Mouse (Mus musculus) left cerebral cortex, postnatal 36 days (tissue): Measurements from ENCODE around the gene Gm13889. TPM values are rescaled to one million over a fixed set of nuclear protein-coding genes. Genes with fewer than 3 reads are reported as not detected.

ENCODE experiments used
- DNase-seq, 2 experiments: peaks; one replicate each; pipeline ENCODE4 v3.0.0; 2021 to 2022; ENCODE audit warnings: low spot score in 2 of 2, mixed read lengths in 1 of 2
- intact Hi-C: fragments of 180-260 bp; cut with DNase I; formaldehyde crosslinking; loops from one replicate; pipeline ENCODE4 v1.15.1; 2025
- total RNA-seq, 2 experiments: library from RNA; stranded (reverse); gene quantifications; 2 replicates each; pipeline ENCODE4 v1.2.3; 2021

Gene Gm13889
- total RNA-seq, result 10 to 100 TPM; 45.1 to 54.3 TPM

DNA sequence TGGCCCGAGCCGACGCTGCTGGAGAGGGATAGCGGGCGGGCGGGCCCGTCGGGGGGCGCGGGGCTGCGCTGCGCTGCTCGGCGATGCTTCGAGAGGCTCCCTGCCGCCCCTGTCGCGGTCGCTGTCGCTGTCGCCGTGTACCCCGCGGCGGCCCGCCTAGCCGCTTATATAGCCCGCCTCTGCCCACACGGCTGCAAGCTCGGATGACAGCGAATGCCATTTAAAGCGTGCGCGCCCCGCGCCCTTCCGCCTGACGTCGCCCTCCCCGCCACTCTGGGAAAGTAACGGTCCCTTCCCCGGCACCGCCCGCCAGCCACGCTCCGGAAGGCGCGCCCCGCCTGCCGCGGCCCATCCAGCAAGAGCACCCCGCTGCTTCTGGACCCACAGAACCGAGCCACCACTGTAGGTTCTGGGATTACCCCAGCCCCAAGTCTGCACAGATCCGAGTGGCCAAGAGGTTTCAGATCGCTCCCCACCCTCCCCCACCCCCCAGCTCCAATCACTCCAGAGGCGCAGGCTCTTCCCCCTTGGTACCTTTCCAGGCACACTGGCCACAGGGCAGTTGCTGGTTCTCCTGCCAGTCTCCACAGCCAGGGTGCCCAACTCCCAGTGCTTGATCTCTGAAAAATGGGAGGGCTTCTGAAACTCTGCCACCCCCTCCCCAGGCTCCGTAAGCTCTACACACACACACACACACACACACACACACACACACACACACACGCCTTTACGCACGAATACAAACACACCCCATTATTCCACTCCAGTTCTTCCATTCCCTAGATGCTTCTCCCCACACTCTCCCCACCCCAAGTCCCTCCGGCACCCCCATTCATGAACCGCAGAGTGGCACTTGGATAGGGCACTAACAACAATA lies at the start of gene Gm13889:
Gene Gm13889, minus strand, starts transcription at position 294 of the 877 bp plus-strand sequence.
- peak; percentile 83 to 86 for DNase-seq
- intact Hi-C loops, result loop anchor here (1.0 to 5.0 kb wide), 2 partner anchors 35 to 85 kb away; no protein-coding TSS in a partner anchor

DNA sequence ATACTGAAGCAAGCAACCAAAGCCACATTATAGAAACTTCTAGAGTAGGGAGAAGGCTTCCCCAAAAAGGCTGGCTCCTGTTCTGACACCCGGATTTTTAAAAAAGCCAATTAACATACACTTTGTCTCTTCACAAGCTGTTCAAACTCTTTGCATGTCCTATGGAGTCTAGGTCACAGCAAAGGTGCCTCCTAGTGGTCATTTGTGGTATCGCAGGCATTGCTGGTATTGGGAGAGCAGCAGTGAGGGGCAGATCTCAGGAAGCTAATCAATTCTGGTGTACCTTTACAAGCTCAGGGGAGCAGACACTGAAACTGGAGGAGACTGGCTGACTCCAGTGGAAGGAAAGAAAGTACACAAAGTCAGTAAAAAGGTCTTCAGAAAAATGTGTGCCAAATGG lies 45.3 kb upstream of the Gm13889 start:
- intact Hi-C loops, result loop anchor here (1.0 to 2.0 kb wide), 2 partner anchors 48 to 131 kb away; no protein-coding TSS in a partner anchor
- DNase-seq, result peak; percentile 82 to 87

DNA sequence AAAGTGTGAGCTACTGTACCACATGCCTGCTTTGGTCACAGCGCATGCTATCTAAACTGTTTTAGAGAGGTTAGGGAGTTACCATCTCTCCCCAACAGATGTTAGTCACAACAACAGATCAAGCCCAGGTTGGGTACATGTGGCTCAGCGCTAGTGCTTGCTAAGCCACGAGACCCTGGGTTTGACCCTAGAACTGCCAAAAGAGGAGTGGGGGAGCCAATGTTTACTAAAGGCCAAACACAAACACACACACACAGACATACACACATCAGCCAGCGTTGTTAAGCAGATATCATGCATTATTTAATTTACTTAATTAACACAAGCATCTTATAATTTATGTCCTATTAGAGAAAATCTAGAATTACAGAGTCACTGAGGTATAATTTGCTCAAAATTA lies 44.9 kb upstream of the Gm13889 start:
- DNase-seq, result no peak
- intact Hi-C loops, result loop anchor here (1.0 to 2.0 kb wide), 2 partner anchors 47 to 131 kb away; no protein-coding TSS in a partner anchor

- DNase-seq, result no peak
- intact Hi-C loops, result no loop called here
Measured at GRCm38 (mm10) chr2:94001411-94001810, 44.4 kb upstream of the Gm13889 start.

- intact Hi-C loops, result no loop called here
- no peak for DNase-seq
Measured at GRCm38 (mm10) chr2:93996254-93996653, 39.3 kb upstream of the Gm13889 start, which contains the start of gene Gm27027. Gm27027 (minus strand) TSS chr2:93996354.

DNA sequence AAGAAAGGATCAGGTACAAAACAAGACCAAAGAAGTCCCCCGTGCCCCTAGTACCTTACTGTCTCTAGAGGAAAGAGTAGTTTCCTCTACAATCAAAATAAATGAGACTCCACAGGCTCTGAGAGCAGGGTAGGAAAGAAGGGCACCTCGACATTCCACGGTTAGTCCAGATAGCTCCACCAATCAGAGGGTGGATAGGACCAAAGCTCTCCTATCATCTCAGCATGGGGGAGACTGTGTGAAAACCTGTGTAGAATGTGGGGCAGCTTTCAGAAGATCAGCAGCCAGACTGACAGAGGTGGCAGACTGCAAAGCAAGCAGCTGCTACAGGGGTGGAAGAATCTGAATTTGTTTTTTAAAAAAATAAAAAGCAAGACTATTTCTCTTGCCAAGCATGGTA lies 35.8 kb upstream of the Gm13889 start:
- no peak for DNase-seq
- intact Hi-C loops, result loop anchor here (1.0 kb wide), 1 partner anchor 36 kb away; the partner anchor contains the start of gene Gm13889

DNA sequence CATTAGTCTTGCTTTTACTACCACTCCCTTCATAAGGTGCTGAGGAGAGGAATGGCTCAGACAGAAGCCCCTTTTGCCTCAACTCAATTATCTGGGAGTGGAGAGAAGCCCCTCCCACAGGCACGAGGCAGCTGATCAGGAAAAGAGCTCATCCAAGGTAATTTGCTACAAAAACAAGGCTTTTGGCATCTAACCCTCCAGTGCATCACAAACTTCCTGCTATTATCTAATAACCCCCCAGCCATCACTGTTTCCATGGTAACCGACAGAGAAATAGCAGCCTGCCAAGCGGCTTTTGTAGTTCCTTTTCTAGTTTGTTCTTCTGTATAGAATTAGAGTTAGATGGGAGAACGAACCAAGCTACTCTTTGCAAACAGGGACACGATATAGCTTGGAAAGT lies 35.3 kb upstream of the Gm13889 start:
- intact Hi-C loops, result loop anchor here (1.0 kb wide), 1 partner anchor 35 kb away; the partner anchor contains the start of gene Gm13889
- no peak for DNase-seq

DNA sequence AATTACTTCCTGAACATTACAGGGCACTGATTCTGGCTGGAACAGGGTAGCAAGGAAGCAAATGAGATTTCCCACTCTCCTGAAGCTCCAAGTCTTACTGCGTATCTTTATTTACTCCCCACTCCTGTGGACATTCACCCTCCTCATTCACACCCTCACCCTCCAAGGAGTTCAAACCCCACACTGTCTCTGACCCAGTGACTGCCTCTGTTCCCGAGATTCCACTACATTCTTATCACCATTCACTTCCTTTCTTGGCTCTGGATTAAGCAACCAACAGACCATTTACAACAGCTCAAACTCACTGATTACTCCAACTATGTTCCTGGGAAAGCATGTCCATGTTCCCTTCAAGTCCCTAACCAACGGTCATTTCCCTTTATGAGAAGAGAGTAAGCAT lies 34.3 kb upstream of the Gm13889 start:
- DNase-seq, result no peak
- intact Hi-C loops, result no loop called here

GRCm38 (mm10) chr2:93988440-93988839 lies 31.4 kb upstream of the Gm13889 start:
- intact Hi-C loops, result no loop called here
- no peak for DNase-seq

- DNase-seq, result no peak
- intact Hi-C loops, result no loop called here
Measured at GRCm38 (mm10) chr2:93982457-93983235, 25.6 kb upstream of the Gm13889 start.

GRCm38 (mm10) chr2:93979249-93980120 lies 22.5 kb upstream of the Gm13889 start:
- intact Hi-C loops, result no loop called here
- no peak for DNase-seq

DNA sequence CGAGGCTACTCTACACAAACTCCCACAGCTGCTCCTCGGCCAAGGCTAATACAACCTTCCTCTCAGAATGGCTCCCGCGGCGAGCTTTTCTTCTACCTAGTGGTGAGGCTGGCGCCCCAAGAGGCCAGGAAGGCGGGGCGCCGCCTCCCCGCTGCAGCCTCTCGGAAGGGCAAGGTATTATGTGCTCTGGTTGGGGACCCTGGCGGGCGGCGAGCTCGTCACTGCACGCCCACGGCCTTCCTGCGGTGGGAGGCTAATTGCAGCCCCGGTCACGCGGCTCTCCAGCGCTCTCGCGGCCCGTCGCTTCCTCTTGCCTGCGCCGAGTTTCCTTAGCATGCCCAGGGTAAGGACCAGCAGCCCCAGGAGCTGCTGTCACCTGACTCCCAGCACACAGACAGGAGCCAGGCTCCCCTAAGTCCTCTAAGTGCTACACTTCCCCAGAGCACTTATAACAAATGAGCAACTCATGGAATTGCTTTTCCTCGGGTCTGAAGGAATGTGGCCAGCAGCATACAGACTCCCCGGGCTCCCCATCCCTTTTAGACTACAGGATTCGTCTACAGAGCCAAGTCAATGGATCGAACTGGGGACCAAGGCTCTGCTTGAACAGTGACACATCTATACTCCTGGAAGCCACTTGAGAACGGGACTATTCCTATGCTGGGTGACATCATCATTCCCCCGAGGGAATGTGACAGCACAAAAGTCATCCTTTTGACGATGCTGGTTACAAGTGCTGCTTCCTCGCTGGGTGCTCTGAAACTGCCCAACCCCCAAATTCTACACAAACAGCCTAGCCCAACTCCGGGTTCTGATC lies 19.6 kb upstream of the Gm13889 start:
- peak; percentile 61 to 69 for DNase-seq
- intact Hi-C loops, result no loop called here

- intact Hi-C loops, result no loop called here
Measured at GRCm38 (mm10) chr2:93975526-93976435, 18.8 kb upstream of the Gm13889 start.

DNA sequence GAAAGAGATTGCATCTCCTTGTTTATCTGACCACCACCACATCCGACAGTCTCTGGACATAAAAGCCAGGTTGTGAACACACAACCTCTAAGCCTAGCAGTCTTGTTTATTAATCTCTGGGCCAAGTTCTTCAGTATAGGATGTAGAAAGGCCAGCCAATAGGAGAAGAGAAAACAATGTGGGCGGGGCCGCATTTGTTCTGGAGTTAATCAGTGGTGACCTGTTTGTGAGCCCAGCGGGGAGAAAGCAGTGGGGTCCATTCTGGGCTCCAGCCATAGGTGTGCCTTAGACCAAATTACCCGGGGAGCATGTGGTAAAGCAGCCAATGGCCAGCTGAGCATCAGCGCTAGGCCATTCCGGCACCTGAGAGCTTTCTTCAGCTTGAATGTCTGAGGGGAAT lies 18.0 kb upstream of the Gm13889 start:
- no peak for DNase-seq
- intact Hi-C loops, result no loop called here

More at GRCm38 (mm10) chr2:93975526-93976435, 18.8 kb upstream of the Gm13889 start:
- DNase-seq, result no peak

DNA sequence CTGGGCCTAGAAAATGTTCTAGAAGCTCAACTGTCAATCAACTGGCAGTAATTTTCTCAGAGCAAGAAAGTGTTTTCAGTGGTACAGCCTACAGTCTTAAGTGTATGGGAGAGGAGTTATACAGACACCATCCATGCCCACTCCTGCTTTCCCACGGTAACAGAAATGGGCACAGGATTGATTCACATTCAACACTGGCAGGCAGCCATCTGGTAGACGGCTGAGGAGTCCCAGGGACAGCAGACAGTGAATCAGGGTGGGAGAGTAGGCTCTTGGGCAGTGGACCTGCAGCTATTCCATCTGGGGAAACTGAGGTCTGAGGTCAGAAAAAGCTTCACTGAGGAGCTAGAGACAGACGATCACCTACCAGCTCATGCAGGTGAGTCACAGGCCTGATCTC lies 14.6 kb upstream of the Gm13889 start:
- intact Hi-C loops, result no loop called here
- DNase-seq, result peak in 1 of 2 experiments; percentile 32

DNA sequence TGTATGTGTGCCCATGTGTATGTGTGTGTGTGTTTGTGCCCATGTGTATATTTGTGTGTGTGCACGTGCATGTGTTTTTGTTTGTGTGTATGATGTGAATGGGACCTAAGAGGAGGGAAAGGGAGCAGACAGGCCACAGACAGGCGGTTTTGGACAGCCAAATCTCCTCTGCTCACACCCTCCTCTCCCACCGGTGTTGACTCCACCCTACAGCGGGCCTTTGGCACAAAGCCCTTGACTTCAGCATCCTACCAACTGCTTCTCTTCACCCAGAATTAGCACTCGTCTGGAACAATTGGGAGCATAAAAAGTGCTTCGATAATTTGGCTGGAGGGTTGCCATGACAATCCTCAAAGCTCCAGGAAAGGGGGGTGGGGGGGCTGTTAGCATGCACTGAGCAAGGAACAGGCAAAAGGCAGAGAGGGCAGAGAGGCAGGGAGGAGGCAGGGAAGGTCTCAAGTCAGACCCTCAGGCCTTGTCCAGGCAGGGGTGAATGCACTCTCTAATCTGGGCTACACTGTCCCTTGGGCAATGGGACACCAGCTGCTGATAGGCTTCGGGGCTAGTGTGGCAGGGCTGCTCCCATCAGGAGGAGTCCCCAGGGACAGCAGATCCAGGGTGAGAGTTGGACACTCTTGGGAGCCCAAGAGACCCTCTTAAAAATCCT lies 7.6 kb upstream of the Gm13889 start:
- intact Hi-C loops, result no loop called here
- DNase-seq, result no peak

GRCm38 (mm10) chr2:93963802-93964201 lies 6.8 kb upstream of the Gm13889 start:
- intact Hi-C loops, result no loop called here

More at GRCm38 (mm10) chr2:93963802-93964201, 6.8 kb upstream of the Gm13889 start:
- DNase-seq, result no peak
